Mouse (Mus musculus) forebrain, embryonic 10.5 days (tissue): ENCODE data around the gene Gga3. TPM values are rescaled to one million over a fixed set of nuclear protein-coding genes. Genes with fewer than 3 reads are reported as not detected.
A peak's percentile ranks its signal among the peaks of the same experiment; 100 is the strongest.

Experiments
- DNase-seq: peaks from one replicate; pipeline ENCODE4 v3.0.0-alpha.2; 2017; ENCODE audit warnings: low spot score; ENCODE audit errors: extremely low spot score
- H3K27ac ChIP-seq: fragments of 300-500 bp; sonication (generic); 2 replicates; pipeline ENCODE4 v1.5.1; 2016; ENCODE audit warnings: mild to moderate bottlenecking
- H3K27me3 ChIP-seq: fragments of 300-500 bp; sonication (generic); 2 replicates; pipeline ENCODE4 v1.6.1; 2016; ENCODE audit warnings: mild to moderate bottlenecking; ENCODE audit not compliant: poor library complexity, severe bottlenecking
- H3K36me3 ChIP-seq: fragments of 300-500 bp; sonication (generic); replicated peaks from 2 replicates; pipeline ENCODE4 v1.6.1; 2016; ENCODE audit warnings: mild to moderate bottlenecking, moderate library complexity
- H3K4me1 ChIP-seq: fragments of 300-500 bp; sonication (generic); 2 replicates; pipeline ENCODE4 v1.6.1; 2016
- H3K4me3 ChIP-seq: fragments of 300-500 bp; sonication (generic); 2 replicates; pipeline ENCODE4 v1.5.1; 2016; ENCODE audit warnings: mild to moderate bottlenecking, moderate library complexity
- H3K9me3 ChIP-seq: fragments of 300-500 bp; sonication (generic); 2 replicates; pipeline ENCODE4 v1.6.1; 2016; ENCODE audit warnings: mild to moderate bottlenecking, moderate library complexity
- WGBS: fragments of 180-500 bp; shearing (Covaris S2); methylation state at CpG from one replicate; pipeline ENCODE4 v1.1.7; 2016; 5-methylcytosine and 5-hydroxymethylcytosine counted together
- polyA plus RNA-seq: library from polyadenylated mRNA; unstranded; fragments of >200 nt; fragmentation: Nextera tagmentation; extraction: Ambion mirVana; gene quantifications from 2 replicates; pipeline ENCODE4 v1.2.1, GENCODE M21; 2016

Gene Gga3
- polyA plus RNA-seq, 1 experiment from 2014 or later = 29.6 TPM

- no peak for DNase-seq
- H3K4me1 ChIP-seq = peaks cover 24% of the 10 kb centered on the region
- H3K36me3 ChIP-seq = peaks cover 28% of the 10 kb centered on the region
- H3K27me3 ChIP-seq = no peaks in the 10 kb centered on the region
- H3K4me3 ChIP-seq = peak overlapping the region; percentile 92
- WGBS = 45% methylated on average over 4 of the region's 4 CpGs
- H3K27ac ChIP-seq = peak overlapping the region; percentile 100
- no peaks in the 10 kb centered on the region for H3K9me3 ChIP-seq
Observed at GRCm38 (mm10) chr11:115563406-115563805, 40.4 kb downstream of the Gga3 start.

- 84% methylated on average over 17 of the region's 17 CpGs for WGBS
- H3K4me1 ChIP-seq = no peaks in the 10 kb centered on the region
- no peaks in the 10 kb centered on the region for H3K36me3 ChIP-seq
- no peaks in the 10 kb centered on the region for H3K9me3 ChIP-seq
- H3K27me3 ChIP-seq = no peaks in the 10 kb centered on the region
- no peak overlapping the region for H3K4me3 ChIP-seq
- no peak overlapping the region for H3K27ac ChIP-seq
- no peak for DNase-seq
Observed at GRCm38 (mm10) chr11:115555717-115556116, 48.1 kb downstream of the Gga3 start.

GRCm38 (mm10) chr11:115552783-115553182 is 51.1 kb downstream of the Gga3 start:
- Histone ChIP-seq H3K4me1 (no peaks in the 10 kb centered on the region), H3K36me3 (no peaks in the 10 kb centered on the region), H3K4me3 (no peak overlapping the region), H3K27ac (no peak overlapping the region), H3K27me3 (no peaks in the 10 kb centered on the region), H3K9me3 (peaks cover 5% of the 10 kb centered on the region)
- 60% methylated on average over 4 of the region's 4 CpGs for WGBS
- no peak for DNase-seq

GRCm38 (mm10) chr11:115543571-115543970 is 60.3 kb downstream of the Gga3 start:
- H3K27me3 ChIP-seq = peaks cover 9% of the 10 kb centered on the region
- H3K4me1 ChIP-seq = no peaks in the 10 kb centered on the region
- H3K4me3 ChIP-seq = no peak overlapping the region
- no peaks in the 10 kb centered on the region for H3K36me3 ChIP-seq
- no peaks in the 10 kb centered on the region; the same call in 1 of the 2 replicates for H3K9me3 ChIP-seq
- WGBS = 85% methylated on average over 4 of the region's 4 CpGs
- no peak for DNase-seq
- no peak overlapping the region for H3K27ac ChIP-seq

- H3K36me3 ChIP-seq = peaks cover 17% of the 10 kb centered on the region
- peaks cover 23% of the 10 kb centered on the region for H3K4me1 ChIP-seq
- no peak overlapping the region for H3K4me3 ChIP-seq
- no peaks in the 10 kb centered on the region for H3K9me3 ChIP-seq
- H3K27ac ChIP-seq = no peak overlapping the region
- no peak for DNase-seq
- WGBS = 60% methylated on average over 2 of the region's 2 CpGs
- H3K27me3 ChIP-seq = peaks cover 3% of the 10 kb centered on the region; the same call in 1 of the 2 replicates
Observed at GRCm38 (mm10) chr11:115538045-115538444, 65.8 kb downstream of the Gga3 start.

- peak; percentile 36 for DNase-seq
- H3K9me3 ChIP-seq = no peaks in the 10 kb centered on the region
- peak overlapping the region; percentile 99 for H3K4me3 ChIP-seq
- H3K27ac ChIP-seq = peak overlapping the region; percentile 99
- 89% methylated on average over 10 of the region's 10 CpGs for WGBS
- peaks cover 27% of the 10 kb centered on the region for H3K36me3 ChIP-seq
- H3K4me1 ChIP-seq = peaks cover 27% of the 10 kb centered on the region
- H3K27me3 ChIP-seq = no peaks in the 10 kb centered on the region
Observed at GRCm38 (mm10) chr11:115536856-115537568, 66.8 kb downstream of the Gga3 start.

GRCm38 (mm10) chr11:115536038-115536681 is 67.7 kb downstream of the Gga3 start, which contains the start of gene Sumo2:
TSS of gene Sumo2 (minus strand) at chr11:115536276.
- Histone ChIP-seq H3K27ac (peak within 1 kb of the TSS; percentile 99), H3K27me3 (no peaks in the 10 kb centered on the region)

GRCm38 (mm10) chr11:115535401-115536037 is 68.3 kb downstream of the Gga3 start:
- H3K27me3 ChIP-seq = no peaks in the 10 kb centered on the region
- peak overlapping the region; percentile 99 for H3K27ac ChIP-seq
- no peaks in the 10 kb centered on the region for H3K9me3 ChIP-seq
- peaks cover 27% of the 10 kb centered on the region for H3K4me1 ChIP-seq
- peak; percentile 72 for DNase-seq
- peak overlapping the region; percentile 99 for H3K4me3 ChIP-seq
- under 1% methylated on average over 53 of the region's 84 CpGs for WGBS
- peaks cover 42% of the 10 kb centered on the region for H3K36me3 ChIP-seq

More at GRCm38 (mm10) chr11:115536038-115536681, 67.7 kb downstream of the Gga3 start, which contains the start of gene Sumo2:
- peak; percentile 98 for DNase-seq
- H3K4me1 ChIP-seq = peaks cover 27% of the 10 kb centered on the region
- H3K36me3 ChIP-seq = peaks cover 36% of the 10 kb centered on the region
- WGBS = 1% methylated on average over 68 of the region's 70 CpGs
- H3K4me3 ChIP-seq = peak within 1 kb of the TSS; percentile 99
- H3K9me3 ChIP-seq = no peaks in the 10 kb centered on the region

GRCm38 (mm10) chr11:115534759-115535371 is 69.0 kb downstream of the Gga3 start:
- Histone ChIP-seq H3K4me3 (peak overlapping the region; percentile 99), H3K27ac (peak overlapping the region; percentile 99), H3K9me3 (no peaks in the 10 kb centered on the region), H3K27me3 (no peaks in the 10 kb centered on the region), H3K36me3 (peaks cover 49% of the 10 kb centered on the region), H3K4me1 (peaks cover 27% of the 10 kb centered on the region)
- DNase-seq = no peak
- 12% methylated on average over 11 of the region's 11 CpGs for WGBS

Other genes with a start within 250 kb of the Gga3 start
- 16.2 and 18.2 TPM in 2 replicates for gene Hid1, start 236.3 kb downstream of the Gga3 start, polyA plus RNA-seq
- 21.1 and 21.8 TPM in 2 replicates for gene Cdr2l, start 222.1 kb downstream of the Gga3 start, polyA plus RNA-seq
- gene Mrpl58, start 200.3 kb downstream of the Gga3 start, polyA plus RNA-seq = 275 and 277 TPM in 2 replicates
- 877 and 886 TPM in 2 replicates for gene Atp5h, start 184.1 kb downstream of the Gga3 start, polyA plus RNA-seq
- gene Kctd2, start 183.9 kb downstream of the Gga3 start, polyA plus RNA-seq = 8.9 and 10.3 TPM in 2 replicates
- 0.15 and 0.19 TPM in 2 replicates for gene Trim80, start 163.5 kb downstream of the Gga3 start, polyA plus RNA-seq
- gene Slc16a5, start 141.6 kb downstream of the Gga3 start, polyA plus RNA-seq = 0.19 and 0.20 TPM in 2 replicates
- gene Armc7, start 128.4 kb downstream of the Gga3 start, polyA plus RNA-seq = 8.1 and 8.2 TPM in 2 replicates
- 93.2 and 94.5 TPM in 2 replicates for gene Nt5c, start 112.2 kb downstream of the Gga3 start, polyA plus RNA-seq
- 719 and 771 TPM in 2 replicates for gene Jpt1, start 89.7 kb downstream of the Gga3 start, polyA plus RNA-seq
- 1,497 and 1,498 TPM in 2 replicates for gene Sumo2, start 67.8 kb downstream of the Gga3 start, polyA plus RNA-seq
- gene Nup85, start 39.6 kb downstream of the Gga3 start, polyA plus RNA-seq = 281 and 299 TPM in 2 replicates
- 106 TPM in 2 replicates for gene Mrps7, start 126 bp downstream of the Gga3 start, polyA plus RNA-seq
- 20.3 and 23.8 TPM in 2 replicates for gene Mif4gd, start 8.9 kb upstream of the Gga3 start, polyA plus RNA-seq
- 25.6 and 26.2 TPM in 2 replicates for gene Slc25a19, start 24.2 kb upstream of the Gga3 start, polyA plus RNA-seq
- 74.4 and 79.6 TPM in 2 replicates for gene Grb2, start 104.5 kb upstream of the Gga3 start, polyA plus RNA-seq
- gene Tmem94, start 161.4 kb upstream of the Gga3 start, polyA plus RNA-seq = 36.8 and 38.1 TPM in 2 replicates
- gene Caskin2, start 209.6 kb upstream of the Gga3 start, polyA plus RNA-seq = 18.3 and 19.2 TPM in 2 replicates
- gene Tsen54, start 210.7 kb upstream of the Gga3 start, polyA plus RNA-seq = 34.7 and 41.0 TPM in 2 replicates
- gene Llgl2, start 220.0 kb upstream of the Gga3 start, polyA plus RNA-seq = 7.5 and 7.6 TPM in 2 replicates